Mouse (Mus musculus) E14TG2a.4 (cell line): ENCODE data around the gene Sh3bp5.

ENCODE experiments used
- CTCF ChIP-seq: conservative IDR thresholded peaks from 2 replicates; pipeline ENCODE4 v1.5.1; 2014; ENCODE audit warnings: low read length
- NANOG ChIP-seq: IDR thresholded peaks from 2 replicates; pipeline ENCODE4 v1.6.1; 2014; ENCODE audit warnings: borderline replicate concordance, low read length, mixed read lengths

- TF ChIP-seq CTCF (no peak), NANOG (no peak)
Observed at GRCm38 (mm10) chr14:31456064-31456721, 20.3 kb upstream of the Sh3bp5 start.
